Mouse (Mus musculus): ENCODE measurements around the gene Slc39a10.
A peak's percentile ranks its signal among the peaks of the same experiment; 100 is the strongest.
"Not testable (repeated sequence)": the region's sequence is repeated elsewhere in the genome, so short reads cannot be mapped to it uniquely, and the experiment has no call there.

Slc39a10 gene

DNA sequence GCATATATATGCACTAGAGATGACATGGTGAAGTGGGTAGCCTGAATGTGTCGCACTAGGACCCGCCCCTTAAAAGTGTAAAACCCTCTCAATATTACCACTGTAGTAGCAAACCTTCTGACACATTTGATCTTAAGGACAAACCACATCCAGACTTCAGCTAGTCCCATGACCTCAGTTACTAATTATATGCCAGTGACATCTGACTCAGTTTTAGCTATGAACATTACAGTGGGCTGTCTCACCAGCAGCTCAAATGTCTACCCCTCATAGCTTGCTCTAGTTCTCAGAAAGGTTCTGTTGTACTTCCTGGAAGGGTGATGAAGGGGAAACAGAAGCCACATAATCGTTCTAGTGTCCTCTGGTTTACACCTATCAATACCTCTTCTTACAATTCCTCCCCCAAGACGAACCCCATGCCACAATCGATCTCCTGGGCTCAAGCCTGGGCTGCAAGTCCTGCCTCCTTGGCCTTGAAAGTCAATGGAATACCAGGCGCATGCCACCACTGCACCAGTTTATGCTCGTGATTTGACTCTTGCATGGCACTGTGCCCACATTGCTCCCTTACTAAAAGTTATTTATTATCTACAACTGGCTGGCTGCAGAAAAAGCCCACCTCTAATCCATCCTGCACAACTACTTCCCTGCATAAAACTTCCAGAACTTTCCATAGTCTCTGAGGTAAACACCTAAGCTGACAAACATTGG, 28.3 kb downstream of the Slc39a10 start:
- peak; percentile 60 for DNase-seq (ENCODE audit: low read depth, low spot score)

DNA sequence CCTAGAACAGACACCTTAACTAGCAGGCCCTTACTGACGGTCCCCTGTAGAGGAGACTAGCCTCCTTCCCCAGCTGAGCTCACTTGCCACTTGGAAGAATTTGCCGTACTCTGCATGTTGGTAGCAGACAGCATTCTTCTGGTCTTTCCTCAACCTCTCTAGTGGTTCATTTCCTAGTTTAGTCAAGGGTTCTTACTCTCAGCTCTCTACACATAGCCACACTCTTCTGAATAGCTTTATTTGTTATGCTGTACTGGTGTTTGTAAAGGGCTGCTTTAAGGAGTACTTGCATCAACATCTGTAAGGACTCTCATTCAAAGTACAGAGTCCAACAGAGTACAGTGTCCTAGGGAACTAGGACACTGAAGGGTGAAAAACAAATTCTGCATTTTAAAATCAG, 29.2 kb downstream of the Slc39a10 start:
- DNase-seq (ENCODE audit: low read depth, low spot score) = no peak

DNA sequence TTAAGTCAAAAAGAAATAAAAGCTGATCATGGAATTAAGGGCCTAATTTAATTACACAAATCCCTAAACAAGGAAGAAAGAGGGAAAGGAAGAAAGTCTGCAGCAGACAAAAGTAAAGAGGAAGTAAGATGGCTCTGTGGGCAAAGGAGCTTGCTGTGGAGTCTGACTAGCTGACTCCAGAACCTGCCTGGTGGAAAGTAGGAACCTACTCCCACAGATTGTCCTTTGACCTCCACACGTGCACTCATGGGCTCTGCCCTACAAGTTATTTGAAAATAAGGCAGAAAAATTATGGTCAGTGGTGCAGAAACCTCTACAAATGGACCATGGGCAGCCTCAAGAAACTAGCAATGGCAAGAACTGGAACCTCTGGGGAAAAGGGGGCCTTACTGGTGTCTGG, 32.6 kb downstream of the Slc39a10 start:
- DNase-seq (ENCODE audit: low read depth, low spot score) = no peak

- DNase-seq (ENCODE audit: low read depth, low spot score) = no peak
These were observed 34.1 kb downstream of the Slc39a10 start for GRCm38 (mm10) chr1:46858579-46858978.

DNA sequence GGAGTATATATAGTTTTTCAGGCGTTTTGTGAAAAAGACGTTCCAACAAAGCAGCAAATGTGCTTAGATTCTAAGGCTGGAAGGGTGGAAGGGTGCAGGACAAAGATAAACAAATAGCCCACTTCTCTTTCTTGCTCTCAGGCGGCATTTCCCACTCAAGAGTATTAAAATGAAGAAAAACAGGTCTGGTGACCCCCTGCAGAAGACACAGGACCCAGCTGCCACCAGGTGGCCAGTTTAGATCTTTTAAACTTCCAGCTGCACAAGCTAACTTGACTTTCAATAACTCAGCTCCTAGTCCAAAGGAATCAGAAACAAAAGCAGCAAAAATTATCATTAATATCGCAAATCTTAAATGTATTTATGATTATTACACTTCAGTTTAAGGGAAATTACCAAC, 36.2 kb downstream of the Slc39a10 start:
- no peak for DNase-seq (ENCODE audit: low read depth, low spot score)

GRCm38 (mm10) chr1:46854036-46854900, 38.4 kb downstream of the Slc39a10 start:
- peak; percentile 46 for DNase-seq (ENCODE audit: low read depth, low spot score)

- DNase-seq (ENCODE audit: low read depth, low spot score) = peak; percentile 98
These were observed 39.2 kb downstream of the Slc39a10 start for GRCm38 (mm10) chr1:46853317-46854035.

DNA sequence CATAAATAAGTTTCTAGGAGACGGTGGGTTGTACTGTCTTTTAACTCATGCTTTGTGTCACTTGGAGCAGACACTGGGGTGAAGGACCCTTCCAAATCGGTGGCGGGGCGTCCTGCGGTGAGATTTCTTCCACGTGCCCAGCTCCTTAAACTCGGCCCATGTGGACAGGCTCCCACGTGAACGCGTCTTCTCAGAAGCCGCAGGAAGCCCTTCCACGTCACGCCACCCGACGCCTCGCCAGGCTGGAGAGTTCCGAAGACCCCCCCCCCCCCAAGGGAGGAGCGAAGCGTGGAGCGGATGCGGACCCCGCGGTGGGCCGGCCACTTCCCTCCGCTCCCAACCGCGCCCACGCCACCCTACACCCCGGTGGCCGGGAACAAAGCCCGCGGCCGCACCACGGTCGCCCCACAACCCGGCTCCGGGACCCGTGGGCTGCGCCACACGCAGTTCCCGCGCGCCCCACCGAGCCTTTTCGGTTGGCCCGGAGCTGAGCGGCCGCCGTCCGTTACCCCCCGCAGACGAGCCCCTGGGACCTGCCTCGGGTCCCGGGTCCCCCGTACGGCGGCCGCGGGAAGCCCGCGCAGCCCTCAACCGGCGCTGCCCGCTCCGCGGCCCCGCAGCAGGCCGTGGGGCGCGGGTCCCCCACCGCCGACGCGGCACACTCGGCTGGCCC, 39.9 kb downstream of the Slc39a10 start:
- DNase-seq (ENCODE audit: low read depth, low spot score) = peak; percentile 86

GRCm38 (mm10) chr1:46852216-46852599, 40.4 kb downstream of the Slc39a10 start:
- no peak for DNase-seq (ENCODE audit: low read depth, low spot score)

DNA sequence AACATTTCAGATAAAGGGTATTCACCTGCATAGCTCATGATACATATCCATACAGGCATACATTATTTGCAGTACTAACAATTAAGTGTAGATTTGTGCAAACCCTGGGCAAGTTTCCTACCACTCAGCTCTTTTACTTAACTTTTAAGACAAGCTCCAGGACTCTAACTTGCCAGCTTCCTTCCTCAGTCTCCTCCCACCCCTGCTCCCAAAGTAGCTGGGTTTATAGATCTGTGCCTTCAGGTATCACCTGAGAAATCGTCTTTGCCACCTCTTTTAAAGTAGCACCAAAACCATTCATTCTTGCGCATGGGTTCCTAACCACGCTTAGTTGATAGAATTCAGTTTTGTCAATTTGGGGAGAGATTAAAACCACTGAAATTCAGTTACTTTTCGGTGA, 41.1 kb downstream of the Slc39a10 start:
- DNase-seq (ENCODE audit: low read depth, low spot score) = peak; percentile 30

GRCm38 (mm10) chr1:46849758-46850157, 42.9 kb downstream of the Slc39a10 start:
- DNase-seq (ENCODE audit: low read depth, low spot score) = peak; percentile 89

GRCm38 (mm10) chr1:46845221-46845620, 47.4 kb downstream of the Slc39a10 start:
- no peak for DNase-seq (ENCODE audit: low read depth, low spot score)

GRCm38 (mm10) chr1:46844281-46844680, 48.4 kb downstream of the Slc39a10 start:
- no peak for DNase-seq (ENCODE audit: low read depth, low spot score)

DNA sequence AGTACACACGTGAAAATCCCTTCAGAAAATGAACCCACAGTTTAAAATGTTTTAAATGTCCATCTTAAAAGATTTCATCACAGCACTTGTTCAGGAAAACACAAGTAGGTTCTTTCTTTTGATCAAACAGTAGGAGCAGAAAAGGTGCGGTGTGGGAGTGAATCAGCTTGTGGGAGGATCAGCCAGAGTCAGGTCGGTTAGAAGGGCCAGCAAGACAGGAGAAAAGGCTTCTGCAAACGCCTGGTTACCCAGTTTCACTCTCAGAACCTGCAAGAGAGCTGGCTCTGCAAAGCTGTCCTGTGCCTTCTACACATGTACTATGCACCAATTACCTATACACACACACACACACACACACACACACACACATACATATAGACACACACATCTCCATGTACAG, 49.2 kb downstream of the Slc39a10 start:
- DNase-seq (ENCODE audit: low read depth, low spot score) = no peak

- no peak for DNase-seq (ENCODE audit: low read depth, low spot score)
These were observed 60.7 kb downstream of the Slc39a10 start for GRCm38 (mm10) chr1:46831927-46832326.

- no peak for DNase-seq (ENCODE audit: low read depth, low spot score)
These were observed 62.4 kb downstream of the Slc39a10 start for GRCm38 (mm10) chr1:46830066-46830843.

GRCm38 (mm10) chr1:46822256-46822972, 70.2 kb downstream of the Slc39a10 start:
- DNase-seq (ENCODE audit: low read depth, low spot score) = no peak

DNA sequence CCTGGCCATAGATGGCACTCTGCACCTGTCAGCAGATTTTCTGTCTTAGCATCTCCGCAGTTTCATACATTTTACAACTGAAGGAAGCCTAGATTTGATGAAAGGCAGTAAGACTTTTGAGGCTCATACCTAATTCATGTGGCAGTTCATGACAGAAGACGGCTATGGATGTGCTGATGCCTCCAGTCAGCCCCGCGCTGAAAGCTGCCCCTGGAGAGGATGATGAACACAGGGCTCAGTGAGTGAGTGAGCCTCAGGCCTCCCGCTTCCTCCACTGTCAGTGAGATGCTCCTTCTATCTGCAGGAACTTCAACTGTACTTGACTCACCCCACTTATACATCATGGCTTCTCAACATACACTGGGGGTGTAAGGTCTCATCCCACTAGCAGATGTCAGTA, 74.7 kb downstream of the Slc39a10 start:
- no peak for DNase-seq (ENCODE audit: low read depth, low spot score)

GRCm38 (mm10) chr1:46808630-46809029, 84.0 kb downstream of the Slc39a10 start:
- DNase-seq (ENCODE audit: low read depth, low spot score) = not testable (repeated sequence)

GRCm38 (mm10) chr1:46805074-46805473, 87.6 kb downstream of the Slc39a10 start:
- no peak for DNase-seq (ENCODE audit: low read depth, low spot score)
